Mouse (Mus musculus) heart, embryonic 15.5 days (tissue): ENCODE results near the gene Phf5a. TPM values are rescaled to one million over a fixed set of nuclear protein-coding genes. Genes with fewer than 3 reads are reported as not detected.
A peak's percentile ranks its signal among the peaks of the same experiment; 100 is the strongest.

ENCODE experiments used
- ATAC-seq: fragments of 200-750 bp; cut with Nextera tagmentation; replicated peaks from 2 replicates; pipeline ENCODE4 v1.8.0; 2017; ENCODE audit warnings: low read depth, moderate TSS enrichment; ENCODE audit not compliant: insufficient number of reproducible peaks, insufficient read depth, low FRiP score
- H3K27ac ChIP-seq: fragments of 300-500 bp; sonication (generic); 2 replicates; pipeline ENCODE4 v1.5.1; 2015; ENCODE audit warnings: mild to moderate bottlenecking, inconsistent platforms
- H3K27me3 ChIP-seq: fragments of 300-500 bp; sonication (generic); 2 replicates; pipeline ENCODE4 v1.6.1; 2015; ENCODE audit warnings: inconsistent platforms
- H3K36me3 ChIP-seq: fragments of 300-500 bp; sonication (generic); 2 replicates; pipeline ENCODE4 v1.6.1; 2015; ENCODE audit warnings: mild to moderate bottlenecking, inconsistent platforms
- H3K4me1 ChIP-seq: fragments of 300-500 bp; sonication (generic); replicated peaks from 2 replicates; pipeline ENCODE4 v1.6.1; 2015; ENCODE audit warnings: inconsistent platforms
- H3K4me2 ChIP-seq: fragments of 300-500 bp; sonication (generic); 2 replicates; pipeline ENCODE4 v1.6.1; 2015; ENCODE audit warnings: inconsistent platforms, mild to moderate bottlenecking, moderate library complexity
- H3K4me3 ChIP-seq: fragments of 300-500 bp; sonication (generic); 2 replicates; pipeline ENCODE4 v1.5.1; 2015; ENCODE audit warnings: mild to moderate bottlenecking, inconsistent platforms
- H3K9ac ChIP-seq: fragments of 300-500 bp; sonication (generic); 2 replicates; pipeline ENCODE4 v1.6.1; 2015; ENCODE audit warnings: mild to moderate bottlenecking, inconsistent platforms
- H3K9me3 ChIP-seq: fragments of 300-500 bp; sonication (generic); replicated peaks from 2 replicates; pipeline ENCODE4 v1.6.1; 2016; ENCODE audit warnings: inconsistent platforms
- WGBS: fragments of 180-500 bp; shearing (Covaris S2); methylation state at CpG from one replicate; pipeline ENCODE4 v1.1.7; 2015; ENCODE audit warnings: mixed read lengths; 5-methylcytosine and 5-hydroxymethylcytosine counted together
- polyA plus RNA-seq: library from polyadenylated mRNA; unstranded; fragments of >200 nt; fragmentation: Nextera tagmentation; extraction: Ambion mirVana; gene quantifications from 2 replicates; pipeline ENCODE4 v1.2.1, GENCODE M21; 2015

Gene Phf5a
- polyA plus RNA-seq, 1 experiment from 2014 or later, result 70.5 TPM

- Histone ChIP-seq H3K9me3 (no peaks in the 10 kb centered on the region), H3K27ac (no peak overlapping the region), H3K27me3 (no peaks in the 10 kb centered on the region), H3K36me3 (peaks cover 96% of the 10 kb centered on the region), H3K9ac (no peak overlapping the region), H3K4me3 (no peak overlapping the region), H3K4me1 (no peaks in the 10 kb centered on the region), H3K4me2 (no peak overlapping the region)
- WGBS, result 43% methylated on average over 2 of the region's 2 CpGs
- no peak for ATAC-seq
Measured at GRCm38 (mm10) chr15:81904939-81905338, 33.2 kb upstream of the Phf5a start.

DNA sequence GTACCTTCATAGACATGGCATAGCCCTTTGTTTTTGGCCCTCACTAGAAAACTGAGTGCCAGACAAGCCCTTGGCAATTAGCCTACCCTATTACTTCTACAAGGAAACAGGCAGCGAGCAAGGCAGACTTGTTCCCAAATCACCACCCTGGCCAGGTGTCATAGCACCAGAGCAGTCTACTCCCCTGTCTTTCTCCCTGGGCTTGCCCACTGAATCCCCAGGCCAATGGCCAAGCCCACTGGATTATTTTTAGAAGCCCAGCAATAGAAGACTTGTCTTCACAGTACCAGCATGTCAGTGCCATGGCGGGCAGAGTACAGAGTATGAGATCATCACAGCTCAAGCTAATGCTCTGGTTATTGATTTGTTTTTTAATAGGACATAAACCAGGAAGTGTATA lies 27.0 kb upstream of the Phf5a start:
- no peak overlapping the region for H3K9ac ChIP-seq
- no peak overlapping the region for H3K4me2 ChIP-seq
- no peaks in the 10 kb centered on the region for H3K9me3 ChIP-seq
- peak overlapping the region; percentile 60 for H3K27ac ChIP-seq
- ATAC-seq, result 0 out of 2 replicates have a peak, but pooled peaks have one; percentile 52
- WGBS, result 48% methylated on average over 2 of the region's 2 CpGs
- H3K27me3 ChIP-seq, result no peaks in the 10 kb centered on the region
- H3K4me1 ChIP-seq, result peaks cover 12% of the 10 kb centered on the region
- H3K36me3 ChIP-seq, result peaks cover 87% of the 10 kb centered on the region
- H3K4me3 ChIP-seq, result no peak overlapping the region

DNA sequence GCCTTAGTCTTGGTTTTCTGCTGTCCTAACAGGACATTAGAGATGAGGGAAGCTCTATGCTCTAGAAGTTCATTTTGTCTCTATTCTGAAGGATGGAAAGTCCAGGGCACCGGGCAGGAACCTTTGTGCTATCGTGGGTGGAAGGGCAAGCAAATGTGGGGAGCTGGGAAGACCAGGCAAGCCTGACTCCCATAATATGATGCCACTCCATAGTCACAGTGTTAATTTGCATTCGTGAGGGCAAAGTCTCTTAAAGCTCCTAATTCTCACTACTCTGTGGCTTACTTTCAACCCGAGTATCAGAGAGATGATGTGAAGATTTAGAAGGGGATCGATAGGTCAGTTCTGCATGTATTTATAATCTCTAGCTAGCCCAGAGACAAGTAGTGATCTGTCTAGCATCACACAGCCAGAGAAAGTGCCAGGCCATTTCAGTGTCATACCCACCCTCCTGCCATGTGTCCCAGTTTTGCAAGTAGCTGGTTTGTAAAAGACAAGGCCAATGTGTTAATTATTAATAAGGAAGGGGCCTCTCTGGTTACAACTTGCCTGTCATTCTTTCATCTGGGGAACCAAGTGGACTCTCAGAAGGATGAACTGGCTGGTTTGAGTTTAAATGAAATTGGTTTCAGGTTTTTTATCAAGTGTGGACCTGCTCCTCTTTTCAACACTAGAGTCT lies 26.0 kb upstream of the Phf5a start:
- 91% methylated on average over 5 of the region's 5 CpGs for WGBS
- Histone ChIP-seq H3K27me3 (no peaks in the 10 kb centered on the region), H3K36me3 (peaks cover 84% of the 10 kb centered on the region), H3K9ac (no peak overlapping the region), H3K9me3 (no peaks in the 10 kb centered on the region), H3K4me2 (no peak overlapping the region), H3K27ac (no peak overlapping the region), H3K4me1 (peaks cover 12% of the 10 kb centered on the region), H3K4me3 (no peak overlapping the region)
- ATAC-seq, result no peak

GRCm38 (mm10) chr15:81896407-81896806 lies 24.7 kb upstream of the Phf5a start:
- no peak for ATAC-seq
- H3K9me3 ChIP-seq, result no peaks in the 10 kb centered on the region
- H3K36me3 ChIP-seq, result peaks cover 83% of the 10 kb centered on the region
- no peak overlapping the region for H3K27ac ChIP-seq
- H3K9ac ChIP-seq, result no peak overlapping the region
- WGBS, result 79% methylated on average over 2 of the region's 2 CpGs
- no peaks in the 10 kb centered on the region for H3K27me3 ChIP-seq
- H3K4me3 ChIP-seq, result no peak overlapping the region
- H3K4me2 ChIP-seq, result no peak overlapping the region
- peaks cover 12% of the 10 kb centered on the region for H3K4me1 ChIP-seq

DNA sequence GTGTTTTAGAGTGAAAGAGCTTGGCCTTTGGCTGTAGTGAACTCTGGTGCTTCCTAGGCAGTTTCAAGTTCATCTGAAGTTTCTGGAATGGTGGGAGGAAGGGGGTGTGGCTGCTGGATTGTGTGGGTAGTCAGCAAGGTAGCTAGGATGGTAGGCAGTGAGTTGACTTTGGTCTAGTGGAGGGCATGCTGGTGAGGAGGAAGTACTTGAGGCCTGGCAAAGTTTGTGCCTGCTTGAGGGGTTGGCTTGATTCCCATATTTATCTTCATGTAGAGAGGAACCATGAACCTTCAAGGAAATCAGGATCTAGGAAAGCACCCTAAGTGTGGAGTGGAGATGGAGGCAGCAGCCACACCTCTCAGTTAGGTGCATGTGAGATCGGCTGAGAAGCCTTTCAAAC lies 22.3 kb upstream of the Phf5a start:
- Histone ChIP-seq H3K9ac (no peak overlapping the region), H3K27ac (no peak overlapping the region), H3K36me3 (peaks cover 82% of the 10 kb centered on the region), H3K4me1 (peaks cover 8% of the 10 kb centered on the region), H3K27me3 (no peaks in the 10 kb centered on the region), H3K9me3 (no peaks in the 10 kb centered on the region), H3K4me2 (no peak overlapping the region), H3K4me3 (no peak overlapping the region)
- 59% methylated on average over 1 of the region's 1 CpGs for WGBS
- no peak for ATAC-seq

- 82% methylated on average over 8 of the region's 8 CpGs for WGBS
- no peaks in the 10 kb centered on the region for H3K27me3 ChIP-seq
- ATAC-seq, result no peak
- peaks cover 8% of the 10 kb centered on the region; the same call in 1 of the 2 replicates for H3K4me1 ChIP-seq
- no peak overlapping the region for H3K27ac ChIP-seq
- no peak overlapping the region for H3K4me2 ChIP-seq
- H3K9me3 ChIP-seq, result no peaks in the 10 kb centered on the region
- H3K36me3 ChIP-seq, result peaks cover 74% of the 10 kb centered on the region
- no peak overlapping the region for H3K9ac ChIP-seq
- H3K4me3 ChIP-seq, result no peak overlapping the region
Measured at GRCm38 (mm10) chr15:81891822-81892580, 20.3 kb upstream of the Phf5a start.

- no peaks in the 10 kb centered on the region for H3K27me3 ChIP-seq
- H3K4me1 ChIP-seq, result peaks cover 14% of the 10 kb centered on the region; the same call in 1 of the 2 replicates
- no peaks in the 10 kb centered on the region for H3K9me3 ChIP-seq
- H3K4me2 ChIP-seq, result no peak overlapping the region
- ATAC-seq, result no peak
- 78% methylated on average over 7 of the region's 7 CpGs for WGBS
- H3K36me3 ChIP-seq, result peaks cover 66% of the 10 kb centered on the region
- H3K9ac ChIP-seq, result no peak overlapping the region
- no peak overlapping the region for H3K27ac ChIP-seq
- no peak overlapping the region for H3K4me3 ChIP-seq
Measured at GRCm38 (mm10) chr15:81891140-81891802, 19.6 kb upstream of the Phf5a start.

GRCm38 (mm10) chr15:81889175-81889574 lies 17.5 kb upstream of the Phf5a start:
- ATAC-seq, result no peak
- 85% methylated on average over 7 of the region's 7 CpGs for WGBS
- H3K4me3 ChIP-seq, result no peak overlapping the region
- H3K27ac ChIP-seq, result no peak overlapping the region
- peaks cover 23% of the 10 kb centered on the region for H3K4me1 ChIP-seq
- no peak overlapping the region for H3K4me2 ChIP-seq
- H3K27me3 ChIP-seq, result no peaks in the 10 kb centered on the region
- H3K9ac ChIP-seq, result no peak overlapping the region
- H3K9me3 ChIP-seq, result no peaks in the 10 kb centered on the region
- peaks cover 49% of the 10 kb centered on the region for H3K36me3 ChIP-seq

DNA sequence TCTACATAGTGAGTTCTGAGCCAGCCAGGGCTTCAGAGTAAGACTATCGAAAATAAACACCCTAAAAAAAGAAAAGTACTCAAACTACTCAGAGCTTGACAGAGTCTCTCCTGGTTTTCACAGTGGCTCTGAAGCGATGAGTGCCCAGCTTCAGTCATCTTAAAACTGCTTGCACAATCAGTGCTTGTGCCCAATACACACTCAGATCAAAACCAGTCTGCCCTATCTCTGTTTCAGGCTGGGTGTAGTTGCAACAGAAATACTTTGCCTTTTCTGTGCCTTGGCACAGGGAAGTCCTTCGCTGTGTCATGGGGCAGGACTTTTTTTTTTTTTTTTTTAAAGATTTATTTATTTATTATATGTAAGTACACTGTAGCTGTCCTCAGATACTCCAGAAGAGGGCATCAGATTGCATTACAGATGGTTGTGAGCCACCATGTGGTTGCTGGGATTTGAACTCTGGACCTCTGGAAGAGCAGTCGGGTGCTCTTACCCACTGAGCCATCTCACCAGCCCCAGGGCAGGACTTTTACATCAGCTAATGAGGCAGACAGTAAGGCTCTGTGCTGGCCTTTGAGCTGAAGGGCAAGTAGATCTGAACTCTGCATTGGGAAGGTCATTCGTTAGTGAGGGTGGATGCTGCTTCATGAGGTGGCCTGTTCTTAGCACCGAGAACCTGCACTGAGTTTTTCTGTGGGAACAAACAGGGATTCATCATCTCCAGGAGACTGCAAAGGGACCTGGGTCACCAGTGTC lies 15.3 kb upstream of the Phf5a start:
- no peak overlapping the region for H3K27ac ChIP-seq
- no peak overlapping the region for H3K4me2 ChIP-seq
- peaks cover 32% of the 10 kb centered on the region for H3K4me1 ChIP-seq
- H3K36me3 ChIP-seq, result peaks cover 31% of the 10 kb centered on the region
- WGBS, result 75% methylated on average over 6 of the region's 6 CpGs
- no peak overlapping the region for H3K4me3 ChIP-seq
- no peaks in the 10 kb centered on the region for H3K27me3 ChIP-seq
- ATAC-seq, result no peak
- H3K9ac ChIP-seq, result no peak overlapping the region
- no peaks in the 10 kb centered on the region for H3K9me3 ChIP-seq

GRCm38 (mm10) chr15:81885418-81885934 lies 13.8 kb upstream of the Phf5a start:
- H3K4me3 ChIP-seq, result no peak overlapping the region
- 94% methylated on average over 3 of the region's 3 CpGs for WGBS
- ATAC-seq, result no peak

GRCm38 (mm10) chr15:81882348-81882747 lies 10.6 kb upstream of the Phf5a start:
- ATAC-seq, result no peak
- Histone ChIP-seq H3K27me3 (no peaks in the 10 kb centered on the region), H3K9ac (no peak overlapping the region), H3K36me3 (0 out of 2 replicates have a peak, but pooled peaks cover 3% of the 10 kb centered on the region), H3K4me2 (no peak overlapping the region), H3K4me1 (peaks cover 58% of the 10 kb centered on the region), H3K27ac (no peak overlapping the region), H3K4me3 (no peak overlapping the region), H3K9me3 (no peaks in the 10 kb centered on the region)
- 87% methylated on average over 3 of the region's 3 CpGs for WGBS

More at GRCm38 (mm10) chr15:81885418-81885934, 13.8 kb upstream of the Phf5a start:
- Histone ChIP-seq H3K36me3 (peaks cover 17% of the 10 kb centered on the region; the same call in 1 of the 2 replicates), H3K4me1 (peaks cover 43% of the 10 kb centered on the region), H3K9me3 (no peaks in the 10 kb centered on the region), H3K27ac (no peak overlapping the region), H3K27me3 (no peaks in the 10 kb centered on the region), H3K4me2 (no peak overlapping the region), H3K9ac (no peak overlapping the region)
